Mouse (Mus musculus): ENCODE measurements around the gene Nrp2.

Nrp2 gene

DNA sequence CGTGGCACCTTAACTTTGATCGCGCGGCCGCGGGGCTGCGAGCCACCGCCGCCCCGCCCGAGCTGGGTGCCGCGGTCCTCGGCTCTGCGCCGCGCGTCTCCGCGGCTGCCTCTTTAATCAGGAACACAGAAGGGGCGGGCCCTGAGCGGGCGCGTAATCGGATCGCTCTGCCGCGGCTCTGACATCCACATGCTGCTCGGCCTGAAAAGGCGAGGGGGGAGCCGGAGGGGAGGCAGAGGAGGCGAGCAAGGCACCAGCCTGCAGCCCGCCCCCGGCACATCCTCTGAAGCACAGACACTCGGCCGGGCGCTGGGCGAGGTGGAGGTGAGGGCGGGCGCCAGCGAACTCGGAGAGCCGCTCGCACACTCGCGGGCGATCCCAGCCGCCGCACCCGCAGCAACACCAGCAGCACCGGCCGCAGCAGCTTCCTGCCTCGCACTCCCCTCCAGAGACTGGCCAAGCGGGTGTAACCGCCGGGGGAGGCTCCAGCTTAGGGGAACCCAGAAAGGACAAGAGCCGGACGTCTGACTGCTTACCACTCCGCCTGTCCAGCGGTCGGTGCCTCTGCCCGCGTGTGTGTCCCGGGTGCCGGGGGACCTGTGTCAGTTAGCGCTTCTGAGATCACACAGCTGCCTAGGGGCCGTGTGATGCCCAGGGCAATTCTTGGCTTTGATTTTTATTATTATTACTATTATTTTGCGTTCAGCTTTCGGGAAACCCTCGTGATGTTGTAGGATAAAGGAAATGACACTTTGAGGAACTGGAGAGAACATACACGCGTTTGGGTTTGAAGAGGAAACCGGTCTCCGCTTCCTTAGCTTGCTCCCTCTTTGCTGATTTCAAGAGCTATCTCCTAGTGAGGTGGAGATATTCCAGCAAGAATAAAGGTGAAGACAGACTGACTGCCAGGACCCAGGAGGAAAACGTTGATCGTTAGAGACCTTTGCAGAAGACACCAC lies at the start of gene Nrp2:
Gene Nrp2 (plus strand): TSS at position 128 of the 959 bp plus-strand sequence.
- DNase-seq = peak; percentile 45 to 61

GRCm38 (mm10) chr1:62654436-62654835 lies 48.6 kb upstream of the Nrp2 start:
- DNase-seq = no peak

- no peak for DNase-seq
Measured at GRCm38 (mm10) chr1:62664960-62665645, 38.0 kb upstream of the Nrp2 start.

DNA sequence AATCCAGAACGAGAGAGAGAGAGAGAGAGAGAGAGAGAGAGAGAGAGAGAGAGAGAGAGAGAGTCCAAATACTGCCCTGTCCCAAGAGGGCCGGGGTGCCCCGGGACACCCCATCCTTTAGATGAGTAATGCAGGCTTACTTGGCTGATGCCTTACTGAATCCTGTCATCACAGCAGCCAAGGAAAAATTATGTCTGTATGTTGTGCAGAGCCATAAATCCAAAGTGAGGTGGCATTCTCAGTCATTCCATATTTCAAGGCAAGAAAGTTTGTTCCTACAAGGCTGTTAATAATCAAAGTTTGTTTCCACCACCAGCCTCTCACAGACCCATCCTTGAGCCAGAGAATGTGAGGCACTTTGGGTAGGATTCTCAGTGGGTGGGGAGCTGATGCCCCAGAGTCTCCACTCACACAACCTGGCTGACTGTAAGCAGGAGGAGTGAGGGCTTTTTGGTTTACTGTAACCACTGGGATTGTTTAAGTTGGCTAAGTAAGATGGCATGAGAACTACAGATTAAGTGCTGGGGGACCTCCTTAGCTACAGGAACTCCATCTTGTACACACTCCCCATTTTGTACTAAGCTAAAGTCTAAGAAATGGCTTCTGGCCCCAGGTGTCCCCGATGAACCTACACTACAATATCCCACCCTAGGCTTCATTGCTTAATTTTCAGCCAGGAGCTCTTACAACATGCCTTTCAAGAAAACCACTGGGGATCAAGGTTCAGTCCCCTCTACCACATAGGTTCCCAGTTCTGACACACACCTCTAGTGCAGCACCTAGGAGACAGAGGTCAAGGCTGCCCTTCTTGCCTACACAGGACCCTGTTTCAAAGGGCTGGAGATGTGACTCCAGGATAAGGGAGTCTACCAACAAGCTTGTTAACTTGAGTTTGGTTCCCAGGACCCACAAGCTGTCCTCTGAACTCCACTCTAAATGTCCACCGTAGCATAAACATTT lies 37.0 kb upstream of the Nrp2 start:
- no peak for DNase-seq

DNA sequence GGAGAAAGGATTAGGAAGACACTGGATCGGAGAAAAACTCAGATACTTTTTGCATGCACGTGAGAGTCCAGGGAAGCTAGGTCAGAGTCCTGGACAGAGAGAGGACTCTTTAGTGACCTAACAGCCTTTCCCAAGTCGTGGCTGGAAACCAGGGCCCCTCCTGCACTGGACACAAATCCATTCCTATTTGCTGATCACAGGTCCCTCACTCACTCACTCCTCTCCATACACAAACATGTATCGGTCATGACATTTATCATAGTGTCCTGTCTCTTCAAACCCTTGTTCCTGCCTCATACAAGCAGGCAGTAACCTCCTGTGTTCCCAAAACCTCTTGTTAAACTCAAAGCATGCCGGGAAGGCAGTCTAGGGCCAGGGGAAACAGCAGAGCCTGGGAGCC lies 36.3 kb upstream of the Nrp2 start:
- DNase-seq = no peak

GRCm38 (mm10) chr1:62678611-62679344 lies 24.3 kb upstream of the Nrp2 start:
- no peak for DNase-seq

GRCm38 (mm10) chr1:62679466-62679865 lies 23.6 kb upstream of the Nrp2 start:
- DNase-seq = no peak

- no peak for DNase-seq
Measured at GRCm38 (mm10) chr1:62682456-62683385, 20.4 kb upstream of the Nrp2 start.

DNA sequence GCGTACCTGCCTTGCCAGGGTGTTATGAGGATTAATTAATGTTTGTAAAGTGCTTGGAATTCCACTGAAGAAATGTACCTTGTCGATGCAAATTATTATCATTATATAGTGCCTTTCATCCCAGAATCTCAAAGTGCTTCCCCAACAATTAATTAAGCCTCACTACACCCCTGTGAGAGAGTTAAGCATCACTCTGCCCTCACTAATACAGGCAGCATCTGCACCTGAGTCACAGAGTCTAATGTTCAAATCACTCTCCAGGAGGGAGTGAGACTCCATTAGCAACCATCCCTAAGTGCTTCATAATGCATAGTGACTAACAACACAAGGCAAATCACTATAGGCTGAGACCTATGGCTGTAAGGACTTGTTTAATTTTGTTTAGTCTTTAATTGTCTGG lies 19.6 kb upstream of the Nrp2 start:
- DNase-seq = no peak

- no peak for DNase-seq
Measured at GRCm38 (mm10) chr1:62687511-62687910, 15.6 kb upstream of the Nrp2 start.

DNA sequence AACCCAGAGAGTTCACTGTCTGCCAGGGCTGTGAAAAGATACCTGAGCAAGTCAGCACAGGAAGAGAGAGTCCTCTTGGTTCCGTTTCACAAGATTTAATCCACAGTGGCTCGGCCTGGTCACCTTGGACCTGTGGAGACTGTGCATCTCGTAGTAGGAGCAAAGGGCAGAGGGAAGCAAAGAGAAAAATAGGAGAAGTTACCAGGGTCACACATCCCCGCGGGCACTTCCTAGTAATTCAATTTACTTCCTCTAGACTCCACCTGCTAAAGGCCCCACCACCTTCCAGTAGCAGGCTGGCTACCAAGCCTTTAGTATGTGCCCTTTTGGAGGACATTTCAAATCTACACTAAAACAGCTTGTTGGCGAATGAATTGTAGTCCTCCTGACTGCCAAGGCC lies 11.9 kb upstream of the Nrp2 start:
- DNase-seq = no peak

DNA sequence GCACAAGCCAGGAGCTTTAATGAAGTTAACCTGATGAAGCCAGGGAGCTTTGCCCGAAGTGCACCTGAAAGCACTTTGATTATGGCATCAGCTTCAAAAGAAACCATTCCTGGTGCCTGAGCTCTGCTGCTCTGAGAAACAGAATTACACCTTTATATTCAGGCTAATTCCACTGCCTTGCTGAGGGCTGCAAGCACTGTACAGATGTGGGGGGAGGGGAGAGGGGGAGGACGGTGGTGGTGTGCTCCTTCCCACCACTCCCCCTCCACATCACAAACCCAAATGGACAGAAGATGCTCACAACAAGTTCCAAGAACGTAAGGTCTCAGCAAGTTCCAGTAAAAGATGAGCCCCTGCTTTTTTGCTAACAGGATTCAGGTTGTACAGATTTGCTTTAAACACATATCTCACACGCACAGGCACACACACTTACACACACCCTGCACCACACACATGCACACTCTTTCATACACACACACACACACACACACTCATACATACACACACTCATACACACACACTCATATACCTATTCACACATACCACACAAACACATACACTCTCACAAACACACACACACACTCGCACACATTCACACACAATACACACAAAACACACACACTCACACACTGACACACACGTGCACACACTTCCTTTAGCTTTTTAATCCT lies 6.6 kb upstream of the Nrp2 start:
- DNase-seq = no peak

GRCm38 (mm10) chr1:62696983-62697341 lies 6.1 kb upstream of the Nrp2 start:
- DNase-seq = no peak

GRCm38 (mm10) chr1:62697353-62697752 lies 5.7 kb upstream of the Nrp2 start:
- DNase-seq = no peak

GRCm38 (mm10) chr1:62699801-62700200 lies 3.3 kb upstream of the Nrp2 start:
- no peak for DNase-seq

DNA sequence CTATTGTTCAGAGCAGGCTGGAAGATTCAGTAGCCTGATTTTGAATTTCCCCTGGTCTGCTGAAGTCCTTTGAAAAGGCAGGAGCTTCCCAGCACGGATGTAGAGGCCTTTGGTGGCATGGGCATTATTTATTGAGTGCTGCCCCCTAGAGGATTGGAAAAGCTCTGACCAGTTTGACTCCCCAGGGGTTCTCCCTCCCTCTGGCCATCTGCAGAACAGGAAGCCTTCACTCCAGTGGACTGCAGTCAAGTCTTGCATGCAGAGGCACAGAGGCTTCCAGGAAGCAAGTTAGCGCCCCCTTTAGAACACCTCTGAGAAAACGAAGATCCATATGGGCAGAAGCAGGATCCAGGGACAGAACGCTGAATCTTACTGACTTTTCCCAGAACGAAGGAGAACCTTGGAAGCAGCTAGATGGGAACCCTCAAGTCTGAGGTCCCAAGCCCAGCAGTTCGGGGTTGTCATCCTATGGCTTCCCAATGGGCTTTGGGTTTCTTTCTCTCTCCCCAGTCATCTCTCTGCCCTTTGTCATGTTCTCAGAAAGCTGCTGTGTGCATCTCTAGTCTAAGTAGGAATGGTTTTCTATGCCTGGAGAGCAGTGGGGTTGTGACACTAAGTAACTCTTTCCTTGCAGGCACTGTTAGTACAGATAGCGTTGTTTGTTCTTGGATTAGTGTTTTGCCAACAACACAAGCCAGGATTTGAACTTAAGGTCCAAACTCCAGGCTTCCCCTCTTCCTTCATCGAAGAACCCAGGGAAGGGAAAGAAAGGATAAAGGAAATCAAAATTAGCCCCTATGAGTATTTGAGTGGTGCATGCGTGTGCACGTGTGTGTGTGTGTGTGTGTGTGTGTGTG lies 1.8 kb upstream of the Nrp2 start:
- DNase-seq = peak; percentile 10 to 14

GRCm38 (mm10) chr1:62702743-62703142 lies 342 bp upstream of the Nrp2 start:
- DNase-seq = no peak

GRCm38 (mm10) chr1:62704117-62704888 lies 1.2 kb downstream of the Nrp2 start:
- no peak for DNase-seq

Measured in thymus, postnatal 36 days (tissue).